Mouse (Mus musculus) frontal cortex, postnatal 36 days (tissue): ENCODE data around the gene Hipk4.
A peak's percentile ranks its signal among the peaks of the same experiment; 100 is the strongest.
"Not testable (repeated sequence)": the region's sequence is repeated elsewhere in the genome, so short reads cannot be mapped to it uniquely, and the experiment has no call there.

Experiments
- DNase-seq, 2 experiments: peaks; one replicate each; pipeline ENCODE4 v3.0.0; 2022; ENCODE audit warnings: low spot score in 2 of 2

Gene Hipk4

GRCm38 (mm10) chr7:27494659-27495367 is 28.3 kb upstream of the Hipk4 start:
- not testable (repeated sequence) for DNase-seq

GRCm38 (mm10) chr7:27499036-27499435 is 24.0 kb upstream of the Hipk4 start, which contains the start of gene Prx:
Prx (plus strand) TSS chr7:27499324.
- no peak for DNase-seq

- DNase-seq: no peak
Measured at GRCm38 (mm10) chr7:27501620-27502019, 21.4 kb upstream of the Hipk4 start.

GRCm38 (mm10) chr7:27506765-27507370 is 16.2 kb upstream of the Hipk4 start:
- no peak for DNase-seq

- peak; percentile 87 to 91 for DNase-seq
Measured at GRCm38 (mm10) chr7:27507711-27508647, 15.1 kb upstream of the Hipk4 start.

GRCm38 (mm10) chr7:27508648-27509005 is 14.4 kb upstream of the Hipk4 start:
- no peak for DNase-seq

GRCm38 (mm10) chr7:27510809-27511208 is 12.3 kb upstream of the Hipk4 start:
- no peak for DNase-seq

- DNase-seq: no peak
Measured at GRCm38 (mm10) chr7:27514961-27515360, 8.1 kb upstream of the Hipk4 start.

GRCm38 (mm10) chr7:27518314-27518713 is 4.8 kb upstream of the Hipk4 start:
- DNase-seq: no peak

- no peak for DNase-seq
Measured at GRCm38 (mm10) chr7:27520104-27520503, 3.0 kb upstream of the Hipk4 start.

GRCm38 (mm10) chr7:27520599-27520998 is 2.5 kb upstream of the Hipk4 start:
- no peak for DNase-seq

GRCm38 (mm10) chr7:27523805-27524204 is 738 bp downstream of the Hipk4 start:
- no peak for DNase-seq

GRCm38 (mm10) chr7:27526039-27526827 is 3.2 kb downstream of the Hipk4 start:
- peak in 1 of 2 experiments; percentile 84 for DNase-seq

- DNase-seq: no peak
Measured at GRCm38 (mm10) chr7:27529070-27529469, 6.0 kb downstream of the Hipk4 start.

GRCm38 (mm10) chr7:27530937-27531336 is 7.9 kb downstream of the Hipk4 start:
- no peak for DNase-seq

GRCm38 (mm10) chr7:27531707-27532106 is 8.6 kb downstream of the Hipk4 start:
- no peak for DNase-seq

- no peak for DNase-seq
Measured at GRCm38 (mm10) chr7:27532480-27533050, 9.5 kb downstream of the Hipk4 start.

- no peak for DNase-seq
Measured at GRCm38 (mm10) chr7:27535386-27535785, 12.3 kb downstream of the Hipk4 start.

- DNase-seq: no peak
Measured at GRCm38 (mm10) chr7:27536618-27537017, 13.6 kb downstream of the Hipk4 start.

- no peak for DNase-seq
Measured at GRCm38 (mm10) chr7:27537998-27538397, 14.9 kb downstream of the Hipk4 start.

GRCm38 (mm10) chr7:27538797-27539196 is 15.7 kb downstream of the Hipk4 start:
- no peak for DNase-seq
